Mouse (Mus musculus): ENCODE data around the gene Olfr824.

GRCm38 (mm10) chr10:130166666-130167065 is 36.9 kb upstream of the Olfr824 start, which contains the start of gene Olfr825:
- TF ChIP-seq CTCF (IDR thresholded peaks at IDR 0.05; ENCODE audit: low read depth, low read length) (no peak), POLR2A (IDR thresholded peaks at IDR 0.05; ENCODE audit: borderline replicate concordance, low read depth, low read length) (no peak)

Measured in bone marrow macrophage, adult 2 months (primary cell).